Mouse (Mus musculus) cerebellum, adult (tissue): ENCODE data around the gene Ftsj3.
"Not testable (repeated sequence)": the region's sequence is repeated elsewhere in the genome, so short reads cannot be mapped to it uniquely, and the experiment has no call there.

Experiments
- ATAC-seq: cut with Nextera tagmentation; 2 replicates; pipeline ENCODE4 v1.9.2; 2017; ENCODE audit warnings: mild to moderate bottlenecking, moderate library complexity, mixed read lengths; ENCODE audit not compliant: insufficient number of reproducible peaks, low FRiP score, low TSS enrichment

Ftsj3 gene

DNA sequence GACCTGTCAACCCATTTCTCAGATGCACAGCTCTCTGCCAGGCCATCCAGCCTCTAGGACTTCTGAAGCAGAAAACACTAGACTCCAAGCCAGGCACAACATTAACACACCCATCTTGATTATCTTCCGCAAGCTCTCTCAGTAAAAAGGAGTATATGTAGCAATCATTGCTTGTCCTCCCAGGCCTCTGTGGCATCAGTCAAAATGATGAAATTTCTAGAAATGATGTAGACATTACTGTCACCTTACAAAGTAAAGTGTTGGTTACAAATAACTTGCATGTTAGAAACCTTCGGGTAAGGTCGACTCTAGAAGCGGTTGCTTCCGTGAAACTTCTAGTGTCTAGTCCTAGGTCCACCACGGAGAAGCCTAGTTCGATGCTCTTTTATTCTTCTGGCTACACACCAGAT is 40.4 kb downstream of the Ftsj3 start:
- ATAC-seq: no peak

DNA sequence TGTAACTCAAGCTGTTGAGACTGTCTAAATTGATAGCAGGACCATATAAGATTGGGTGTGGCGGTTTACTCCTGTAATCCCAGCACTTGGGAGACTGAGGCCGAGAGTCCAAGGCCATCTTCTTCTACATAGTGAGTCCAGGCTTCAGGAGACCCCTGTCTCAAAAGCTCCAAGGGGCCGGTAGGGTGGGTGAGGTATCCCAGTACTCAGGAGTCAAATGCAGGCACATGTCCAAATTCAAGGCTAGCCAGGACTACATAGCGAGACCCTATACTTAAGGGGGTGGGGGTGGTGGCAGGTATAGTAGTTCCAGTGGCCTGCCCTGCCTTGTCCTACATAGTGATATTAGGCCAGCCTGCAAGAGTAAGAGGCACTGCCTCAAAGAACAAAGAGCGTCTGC is 41.0 kb downstream of the Ftsj3 start:
- no peak for ATAC-seq

DNA sequence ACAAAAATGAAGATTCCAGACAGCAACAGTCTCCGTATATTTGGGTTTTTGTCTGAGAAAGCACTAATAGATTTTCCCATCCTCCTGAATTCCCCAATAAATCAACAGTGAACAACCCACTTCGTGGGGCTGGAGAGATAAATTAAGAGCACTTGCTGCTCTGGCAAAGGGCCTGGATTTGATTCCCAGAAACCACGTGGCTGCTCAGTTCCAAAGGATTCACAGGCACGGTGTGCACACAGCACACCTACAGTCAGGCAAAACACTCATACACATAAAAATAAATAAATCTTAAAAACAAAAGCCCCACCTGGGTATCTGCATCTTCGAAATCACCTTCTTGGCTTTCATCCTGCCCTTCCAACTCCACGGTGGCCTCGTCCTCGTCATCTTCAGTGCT is 43.1 kb downstream of the Ftsj3 start:
- ATAC-seq: no peak

GRCm38 (mm10) chr11:106202123-106202465 is 53.8 kb downstream of the Ftsj3 start, which contains the start of gene Strada:
TSS of gene Strada (minus strand) at chr11:106202168.
- no peak for ATAC-seq

DNA sequence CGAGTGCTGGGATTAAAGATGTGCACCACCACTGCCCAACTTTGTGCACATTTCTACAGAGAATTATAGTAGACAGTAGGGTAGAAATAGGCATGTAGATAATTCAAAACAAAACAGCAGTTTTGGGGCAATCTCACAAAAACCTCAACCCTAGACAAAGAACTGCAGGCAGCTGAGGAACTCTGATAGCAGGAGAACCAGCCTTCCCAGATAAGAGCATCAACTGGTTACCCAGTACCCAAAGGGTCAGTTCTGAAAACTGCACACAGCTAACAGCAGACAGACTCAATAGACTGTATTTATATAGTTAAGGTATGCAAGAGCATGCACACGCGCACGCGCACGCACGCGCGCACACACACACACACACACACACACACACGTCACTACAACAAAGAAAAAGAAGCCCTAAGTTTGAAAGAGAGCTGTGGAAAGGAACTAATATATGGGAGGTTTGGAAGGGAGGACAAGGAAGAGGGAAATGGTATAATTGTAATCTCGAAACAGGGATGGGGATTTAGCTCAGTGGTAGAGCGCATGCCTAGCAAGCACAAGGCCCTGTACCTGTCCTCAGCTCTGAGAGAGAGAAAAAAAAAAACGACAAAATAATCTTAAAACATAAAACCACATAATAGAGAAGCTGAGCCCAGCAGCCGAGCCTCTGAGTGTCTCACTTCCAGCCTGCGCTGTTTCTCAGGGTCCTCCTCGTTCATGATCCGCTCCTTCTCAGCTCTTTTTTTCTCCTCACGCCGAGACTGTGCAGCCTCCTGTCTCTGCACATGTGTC is 54.3 kb downstream of the Ftsj3 start:
- no peak for ATAC-seq

- no peak for ATAC-seq
Measured at GRCm38 (mm10) chr11:106200756-106201155, 55.1 kb downstream of the Ftsj3 start.

DNA sequence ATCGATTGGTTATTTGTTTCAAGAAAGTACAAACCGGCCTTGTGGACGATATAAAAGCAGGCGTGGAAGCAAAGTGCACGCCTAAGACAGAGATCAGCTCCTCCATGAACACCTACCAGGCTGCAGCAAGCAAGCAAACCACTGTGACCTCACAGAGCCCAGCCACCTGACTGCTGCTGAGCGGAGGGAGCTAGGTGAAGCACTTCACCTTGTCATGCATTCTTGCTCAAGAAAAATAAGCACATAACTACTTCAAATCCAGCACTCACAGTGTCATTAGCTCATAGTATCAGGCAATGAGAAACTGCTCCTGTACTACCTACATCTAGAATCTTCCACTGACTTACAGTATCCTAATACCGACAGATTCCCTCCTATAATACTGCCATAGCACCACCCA is 55.9 kb downstream of the Ftsj3 start:
- ATAC-seq: not testable (repeated sequence)
